Mouse (Mus musculus): Measurements from ENCODE around the gene Olfr1512. TPM values are rescaled to one million over a fixed set of nuclear protein-coding genes. Genes with fewer than 3 reads are reported as not detected.
A peak's percentile ranks its signal among the peaks of the same experiment; 100 is the strongest.
"Not testable (repeated sequence)": the region's sequence is repeated elsewhere in the genome, so short reads cannot be mapped to it uniquely, and the experiment has no call there.

Olfr1512 gene
- not detected in 2 replicates for polyA plus RNA-seq (2014; fragmentation: Nextera tagmentation; extraction: Ambion mirVana)

GRCm38 (mm10) chr14:52379068-52379467 lies at the start of gene Olfr1512:
Gene Olfr1512, minus strand, starts transcription at chr14:52379168.
- Histone ChIP-seq H3K4me3 (ENCODE audit: low read depth, low read length) (no peak within 1 kb of the TSS), H3K4me2 (no peak within 1 kb of the TSS), H3K36me3 (ENCODE audit: control insufficient read depth, insufficient read depth, low read length) (no peaks in the 10 kb centered on the region), H3K9me3 (ENCODE audit: control insufficient read depth, low read length) (no peaks in the 10 kb centered on the region), H3K9ac (ENCODE audit: low read length) (no peak within 1 kb of the TSS), H3K27me3 (ENCODE audit: control insufficient read depth, insufficient read depth, low read length) (no peaks in the 10 kb centered on the region), H3K4me1 (ENCODE audit: control insufficient read depth, insufficient read depth, low read length) (no peaks in the 10 kb centered on the region), H3K27ac (ENCODE audit: low read depth, low read length) (no peak within 1 kb of the TSS)
- ATAC-seq (ENCODE audit: low FRiP score) (no peak), DNase-seq (ENCODE audit: low spot score, missing footprints) (no peak)
- WGBS: 79% methylated on average over 2 of the region's 2 CpGs

GRCm38 (mm10) chr14:52427686-52428085 lies 48.7 kb upstream of the Olfr1512 start:
- Histone ChIP-seq H3K4me1 (ENCODE audit: control insufficient read depth, insufficient read depth, low read length) (no peaks in the 10 kb centered on the region), H3K36me3 (ENCODE audit: control insufficient read depth, insufficient read depth, low read length) (no peaks in the 10 kb centered on the region), H3K4me2 (no peak overlapping the region), H3K27me3 (ENCODE audit: control insufficient read depth, insufficient read depth, low read length) (no peaks in the 10 kb centered on the region), H3K4me3 (ENCODE audit: low read depth, low read length) (no peak overlapping the region), H3K27ac (ENCODE audit: low read depth, low read length) (no peak overlapping the region), H3K9ac (ENCODE audit: low read length) (no peak overlapping the region), H3K9me3 (ENCODE audit: control insufficient read depth, low read length) (no peaks in the 10 kb centered on the region)
- 88% methylated on average over 1 of the region's 1 CpGs for WGBS
- DNase-seq (ENCODE audit: low spot score, missing footprints): no peak
- no peak for ATAC-seq (ENCODE audit: low FRiP score)

- H3K27ac ChIP-seq (ENCODE audit: low read depth, low read length): no peak within 1 kb of the TSS
- DNase-seq (ENCODE audit: low spot score, missing footprints) (no peak), ATAC-seq (ENCODE audit: low FRiP score) (no peak)
- no peak within 1 kb of the TSS for H3K4me2 ChIP-seq
- WGBS: 85% methylated on average over 3 of the region's 3 CpGs
- H3K4me3 ChIP-seq (ENCODE audit: low read depth, low read length): no peak within 1 kb of the TSS
- H3K36me3 ChIP-seq (ENCODE audit: control insufficient read depth, insufficient read depth, low read length): no peaks in the 10 kb centered on the region
- no peaks in the 10 kb centered on the region for H3K27me3 ChIP-seq (ENCODE audit: control insufficient read depth, insufficient read depth, low read length)
- H3K9ac ChIP-seq (ENCODE audit: low read length): no peak within 1 kb of the TSS
- H3K4me1 ChIP-seq (ENCODE audit: control insufficient read depth, insufficient read depth, low read length): no peaks in the 10 kb centered on the region
- H3K9me3 ChIP-seq (ENCODE audit: control insufficient read depth, low read length): no peaks in the 10 kb centered on the region
Observed at GRCm38 (mm10) chr14:52414273-52414672, 35.3 kb upstream of the Olfr1512 start, which contains the start of gene Olfr1510. Gene Olfr1510, minus strand, starts transcription at chr14:52414373.

GRCm38 (mm10) chr14:52410142-52410919 lies 31.4 kb upstream of the Olfr1512 start:
- H3K27ac ChIP-seq (ENCODE audit: low read depth, low read length); H3K9me3 ChIP-seq (ENCODE audit: control insufficient read depth, low read length); H3K4me3 ChIP-seq (ENCODE audit: low read depth, low read length); H3K9ac ChIP-seq (ENCODE audit: low read length); H3K27me3 ChIP-seq (ENCODE audit: control insufficient read depth, insufficient read depth, low read length); H3K4me1 ChIP-seq (ENCODE audit: control insufficient read depth, insufficient read depth, low read length); H3K4me2 ChIP-seq; H3K36me3 ChIP-seq (ENCODE audit: control insufficient read depth, insufficient read depth, low read length); DNase-seq (ENCODE audit: low spot score, missing footprints): not testable (repeated sequence)
- ATAC-seq (ENCODE audit: low FRiP score): peak; percentile 30; the same call in 1 of the 2 replicates
- 89% methylated on average over 7 of the region's 10 CpGs for WGBS

- DNase-seq (ENCODE audit: low spot score, missing footprints) (no peak), ATAC-seq (ENCODE audit: low FRiP score) (no peak)
- H3K9ac ChIP-seq (ENCODE audit: low read length): no peak within 1 kb of the TSS
- no peaks in the 10 kb centered on the region for H3K4me1 ChIP-seq (ENCODE audit: control insufficient read depth, insufficient read depth, low read length)
- no peak within 1 kb of the TSS for H3K4me3 ChIP-seq (ENCODE audit: low read depth, low read length)
- no peaks in the 10 kb centered on the region for H3K9me3 ChIP-seq (ENCODE audit: control insufficient read depth, low read length)
- H3K4me2 ChIP-seq: no peak within 1 kb of the TSS
- WGBS: 80% methylated on average over 4 of the region's 4 CpGs
- H3K36me3 ChIP-seq (ENCODE audit: control insufficient read depth, insufficient read depth, low read length): no peaks in the 10 kb centered on the region
- H3K27ac ChIP-seq (ENCODE audit: low read depth, low read length): no peak within 1 kb of the TSS
- H3K27me3 ChIP-seq (ENCODE audit: control insufficient read depth, insufficient read depth, low read length): no peaks in the 10 kb centered on the region
Observed at GRCm38 (mm10) chr14:52397279-52397678, 18.3 kb upstream of the Olfr1512 start, which contains the start of gene Olfr1511. Gene Olfr1511, minus strand, starts transcription at chr14:52397379.

GRCm38 (mm10) chr14:52390084-52390848 lies 11.3 kb upstream of the Olfr1512 start:
- ATAC-seq (ENCODE audit: low FRiP score): not testable (repeated sequence)

GRCm38 (mm10) chr14:52368741-52369140 lies 10.2 kb downstream of the Olfr1512 start:
- DNase-seq (ENCODE audit: low spot score, missing footprints) (no peak), ATAC-seq (ENCODE audit: low FRiP score) (no peak)
- Histone ChIP-seq H3K36me3 (ENCODE audit: control insufficient read depth, insufficient read depth, low read length) (no peaks in the 10 kb centered on the region), H3K4me3 (ENCODE audit: low read depth, low read length) (no peak overlapping the region), H3K27me3 (ENCODE audit: control insufficient read depth, insufficient read depth, low read length) (no peaks in the 10 kb centered on the region), H3K9ac (ENCODE audit: low read length) (no peak overlapping the region), H3K4me2 (no peak overlapping the region), H3K9me3 (ENCODE audit: control insufficient read depth, low read length) (no peaks in the 10 kb centered on the region), H3K27ac (ENCODE audit: low read depth, low read length) (no peak overlapping the region), H3K4me1 (ENCODE audit: control insufficient read depth, insufficient read depth, low read length) (no peaks in the 10 kb centered on the region)
- 89% methylated on average over 3 of the region's 3 CpGs for WGBS

More at GRCm38 (mm10) chr14:52390084-52390848, 11.3 kb upstream of the Olfr1512 start:
- not testable (repeated sequence) for H3K27me3 ChIP-seq (ENCODE audit: control insufficient read depth, insufficient read depth, low read length); H3K4me3 ChIP-seq (ENCODE audit: low read depth, low read length); H3K4me1 ChIP-seq (ENCODE audit: control insufficient read depth, insufficient read depth, low read length); H3K9me3 ChIP-seq (ENCODE audit: control insufficient read depth, low read length); H3K36me3 ChIP-seq (ENCODE audit: control insufficient read depth, insufficient read depth, low read length); H3K4me2 ChIP-seq; H3K27ac ChIP-seq (ENCODE audit: low read depth, low read length); DNase-seq (ENCODE audit: low spot score, missing footprints); H3K9ac ChIP-seq (ENCODE audit: low read length)
- 90% methylated on average over 9 of the region's 9 CpGs for WGBS

GRCm38 (mm10) chr14:52356308-52356707 lies 22.7 kb downstream of the Olfr1512 start, which contains the start of gene Olfr1513:
Gene Olfr1513, minus strand, starts transcription at chr14:52356408.
- Histone ChIP-seq H3K9me3 (ENCODE audit: control insufficient read depth, low read length) (no peaks in the 10 kb centered on the region), H3K36me3 (ENCODE audit: control insufficient read depth, insufficient read depth, low read length) (no peaks in the 10 kb centered on the region), H3K4me2 (no peak within 1 kb of the TSS), H3K9ac (ENCODE audit: low read length) (no peak within 1 kb of the TSS), H3K27ac (ENCODE audit: low read depth, low read length) (no peak within 1 kb of the TSS), H3K4me1 (ENCODE audit: control insufficient read depth, insufficient read depth, low read length) (no peaks in the 10 kb centered on the region), H3K4me3 (ENCODE audit: low read depth, low read length) (no peak within 1 kb of the TSS), H3K27me3 (ENCODE audit: control insufficient read depth, insufficient read depth, low read length) (no peaks in the 10 kb centered on the region)
- DNase-seq (ENCODE audit: low spot score, missing footprints) (no peak), ATAC-seq (ENCODE audit: low FRiP score) (no peak)
- WGBS: 81% methylated on average over 4 of the region's 4 CpGs

GRCm38 (mm10) chr14:52339512-52339852 lies 39.5 kb downstream of the Olfr1512 start:
- Histone ChIP-seq H3K27ac (ENCODE audit: low read depth, low read length) (no peak overlapping the region), H3K4me1 (ENCODE audit: control insufficient read depth, insufficient read depth, low read length) (no peaks in the 10 kb centered on the region), H3K36me3 (ENCODE audit: control insufficient read depth, insufficient read depth, low read length) (no peaks in the 10 kb centered on the region), H3K27me3 (ENCODE audit: control insufficient read depth, insufficient read depth, low read length) (no peaks in the 10 kb centered on the region), H3K4me2 (no peak overlapping the region), H3K9ac (ENCODE audit: low read length) (no peak overlapping the region), H3K9me3 (ENCODE audit: control insufficient read depth, low read length) (no peaks in the 10 kb centered on the region; the same call in 1 of the 2 replicates), H3K4me3 (ENCODE audit: low read depth, low read length) (no peak overlapping the region)
- DNase-seq (ENCODE audit: low spot score, missing footprints) (no peak), ATAC-seq (ENCODE audit: low FRiP score) (no peak)
- 79% methylated on average over 6 of the region's 6 CpGs for whole genome bisulfite sequencing

Measured in midbrain, embryonic 11.5 days (tissue).